Mouse (Mus musculus) testis, adult 2 months (tissue): ENCODE measurements around the gene Pank1. TPM values are rescaled to one million over a fixed set of nuclear protein-coding genes. Genes with fewer than 3 reads are reported as not detected.
A peak's percentile ranks its signal among the peaks of the same experiment; 100 is the strongest.

ENCODE experiments used
- H3K27ac ChIP-seq: fragments of 200-500 bp; 2 replicates; pipeline ENCODE4 v1.5.1; 2012; ENCODE audit warnings: low read depth, low read length; ENCODE audit not compliant: control insufficient read depth, insufficient read depth
- H3K27me3 ChIP-seq: fragments of 200-500 bp; 2 replicates; pipeline ENCODE4 v1.6.1; 2012; ENCODE audit warnings: mild to moderate bottlenecking, low read length, moderate library complexity; ENCODE audit not compliant: control insufficient read depth, insufficient read depth
- H3K36me3 ChIP-seq: fragments of 200-500 bp; 2 replicates; pipeline ENCODE4 v1.6.1; 2012; ENCODE audit warnings: mild to moderate bottlenecking, low read length; ENCODE audit not compliant: control insufficient read depth, insufficient read depth
- H3K4me1 ChIP-seq: fragments of 200-500 bp; 2 replicates; pipeline ENCODE4 v1.6.1; 2012; ENCODE audit warnings: low read length; ENCODE audit not compliant: control insufficient read depth, insufficient read depth
- H3K4me3 ChIP-seq: fragments of 200-500 bp; 2 replicates; pipeline ENCODE4 v1.5.1; 2012; ENCODE audit warnings: low read depth, mild to moderate bottlenecking, low read length, moderate library complexity, mixed read lengths; ENCODE audit not compliant: control insufficient read depth
- CTCF ChIP-seq: fragments of 200-500 bp; IDR thresholded peaks from 2 replicates; pipeline ENCODE4 v1.5.1; 2012; ENCODE audit warnings: low read depth, mild to moderate bottlenecking, inconsistent platforms, low read length, moderate library complexity; ENCODE audit not compliant: control insufficient read depth, insufficient read depth, insufficient replicate concordance
- POLR2A ChIP-seq: fragments of 200-500 bp; IDR thresholded peaks from 2 replicates; pipeline ENCODE4 v1.6.1; 2012; ENCODE audit warnings: low read depth, mild to moderate bottlenecking, inconsistent platforms, low read length, moderate library complexity; ENCODE audit not compliant: control insufficient read depth
- polyA plus RNA-seq: library from polyadenylated mRNA; depleted of rRNA; stranded (reverse); fragments of >200 nt; gene quantifications from 2 replicates; pipeline ENCODE4 v1.2.3, GENCODE M21; 2012

Pank1 gene
- polyA plus RNA-seq, 1 experiment, result 6.4 TPM

DNA sequence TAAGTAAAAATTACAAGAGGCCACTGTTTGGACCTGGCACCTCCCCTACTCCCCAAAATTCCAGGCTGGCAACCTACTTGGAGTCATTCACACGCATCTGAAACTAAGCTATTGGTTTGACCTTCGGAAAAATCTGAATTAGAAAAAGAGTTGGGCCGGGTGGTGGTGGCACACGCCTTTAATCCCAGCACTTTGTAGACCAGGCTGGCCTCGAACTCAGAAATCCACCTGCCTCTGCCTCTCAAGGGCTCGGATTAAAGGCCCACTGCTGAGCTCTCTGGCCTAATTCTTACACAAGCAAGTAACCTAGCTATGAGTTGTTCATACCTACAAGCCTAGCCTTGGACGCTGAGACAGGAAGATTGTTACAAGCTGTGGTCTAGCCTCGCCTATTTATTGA is 33.9 kb downstream of the Pank1 start:
- H3K4me3 ChIP-seq, result no peak overlapping the region
- H3K4me1 ChIP-seq, result peaks cover 5% of the 10 kb centered on the region
- no peaks in the 10 kb centered on the region for H3K36me3 ChIP-seq
- H3K27ac ChIP-seq, result no peak overlapping the region
- TF ChIP-seq POLR2A (no peak), CTCF (no peak)
- H3K27me3 ChIP-seq, result no peaks in the 10 kb centered on the region

DNA sequence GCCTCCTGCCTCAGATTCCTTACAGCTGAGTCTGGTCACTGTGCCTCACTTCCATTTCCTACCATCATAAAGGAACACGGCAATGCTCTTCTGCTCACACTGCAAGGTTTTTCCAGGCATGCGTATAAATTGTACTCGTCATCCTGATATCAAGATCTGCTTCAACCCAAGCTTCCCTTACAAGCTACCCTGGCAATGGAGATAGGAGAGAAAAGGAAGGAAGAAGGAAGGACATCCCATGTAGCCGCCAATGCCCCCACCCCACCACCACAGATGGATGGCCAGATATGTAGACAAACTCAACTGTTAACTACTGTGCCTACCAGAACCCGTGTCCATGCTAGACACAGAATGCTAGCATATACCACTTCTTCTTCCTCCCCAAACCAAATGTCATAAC is 34.5 kb downstream of the Pank1 start:
- no peak overlapping the region for H3K4me3 ChIP-seq
- no peaks in the 10 kb centered on the region for H3K27me3 ChIP-seq
- H3K4me1 ChIP-seq, result peaks cover 5% of the 10 kb centered on the region
- no peaks in the 10 kb centered on the region for H3K36me3 ChIP-seq
- no peak overlapping the region for H3K27ac ChIP-seq
- no peak for TF ChIP-seq POLR2A
- no peak for TF ChIP-seq CTCF

DNA sequence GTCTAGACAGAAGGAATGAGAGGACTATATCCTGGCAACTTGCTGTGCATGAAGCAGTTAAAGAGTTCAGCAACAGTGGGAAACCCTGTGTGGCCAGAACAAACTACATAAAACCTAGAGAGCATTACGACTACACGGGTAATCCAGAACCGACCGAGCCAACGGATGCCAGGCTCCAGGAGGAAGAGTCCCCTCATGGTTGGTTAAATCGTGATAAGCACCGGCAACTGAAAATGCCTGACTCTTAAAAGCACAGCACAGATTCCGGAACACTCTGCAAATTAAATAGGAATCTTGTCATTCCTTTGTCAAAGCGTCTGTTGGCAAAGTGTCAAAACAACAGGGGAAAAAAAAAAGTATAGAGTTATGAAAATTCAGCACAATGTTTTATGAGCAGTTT is 35.2 kb downstream of the Pank1 start:
- Histone ChIP-seq H3K27me3 (no peaks in the 10 kb centered on the region), H3K4me3 (no peak overlapping the region), H3K4me1 (peaks cover 5% of the 10 kb centered on the region), H3K27ac (peak overlapping the region; percentile 5; the same call in 1 of the 2 replicates), H3K36me3 (no peaks in the 10 kb centered on the region)
- TF ChIP-seq POLR2A, result no peak

DNA sequence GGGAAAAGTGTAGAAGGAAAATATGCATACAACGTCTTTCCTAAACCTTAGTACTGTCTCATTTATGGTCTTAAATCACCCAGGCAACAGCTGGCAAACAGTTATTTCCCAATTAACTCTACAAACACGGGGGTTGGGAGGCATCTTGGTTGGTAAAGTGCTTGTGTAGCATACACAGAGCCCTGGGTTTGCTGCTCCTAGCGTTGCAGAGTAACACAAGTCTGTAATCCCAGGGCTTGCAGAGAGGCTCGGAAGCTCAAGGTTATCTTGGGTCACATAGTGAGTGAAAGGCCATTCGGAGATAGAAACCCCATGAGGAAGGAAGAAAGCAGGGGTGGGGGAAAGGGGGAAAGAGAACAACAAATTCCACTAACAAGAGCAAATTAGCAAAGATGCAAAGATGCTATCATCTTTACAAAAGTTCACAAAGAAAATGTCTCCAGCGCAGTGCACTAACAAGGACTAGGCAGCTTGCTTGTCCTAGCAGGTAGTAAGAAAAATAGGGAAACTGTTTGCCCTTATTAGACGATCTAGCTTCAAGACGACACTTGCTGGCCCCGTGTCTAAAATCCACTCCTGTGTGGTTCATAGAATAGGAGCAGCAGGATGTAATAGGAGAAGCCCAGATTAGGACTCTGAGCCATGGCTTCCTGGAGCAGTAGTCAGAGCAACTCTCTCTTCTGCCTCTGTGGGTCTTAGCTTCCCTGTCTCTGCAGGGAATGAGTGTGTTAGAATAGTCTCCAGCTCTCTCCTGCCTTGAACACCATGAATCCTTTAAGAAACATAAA is 37.3 kb downstream of the Pank1 start:
- Histone ChIP-seq H3K36me3 (no peaks in the 10 kb centered on the region), H3K4me1 (peaks cover 3% of the 10 kb centered on the region), H3K4me3 (no peak overlapping the region), H3K27ac (no peak overlapping the region), H3K27me3 (no peaks in the 10 kb centered on the region)
- TF ChIP-seq CTCF (no peak), POLR2A (no peak)

DNA sequence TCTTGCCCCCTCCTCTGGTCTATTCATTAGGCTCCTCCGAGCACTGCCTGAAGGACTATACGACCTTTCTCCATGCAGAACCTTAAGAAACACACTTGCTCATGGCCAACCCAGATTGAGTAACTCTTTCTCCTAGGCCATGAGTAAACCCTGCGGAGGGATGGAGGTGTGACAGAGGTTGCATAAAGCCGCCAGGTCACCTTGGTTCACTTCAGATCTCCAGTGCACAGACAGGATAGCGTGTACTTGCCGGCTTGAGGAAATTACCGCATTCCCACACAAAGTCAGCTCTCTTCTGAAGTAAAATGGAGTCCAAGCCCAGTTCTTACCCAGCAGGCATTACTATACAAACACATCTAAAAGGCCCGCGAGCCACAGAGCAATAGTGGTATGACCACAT is 40.6 kb downstream of the Pank1 start:
- Histone ChIP-seq H3K4me1 (no peaks in the 10 kb centered on the region), H3K27ac (no peak overlapping the region), H3K4me3 (no peak overlapping the region), H3K36me3 (no peaks in the 10 kb centered on the region), H3K27me3 (no peaks in the 10 kb centered on the region)
- TF ChIP-seq CTCF, result no peak
- no peak for TF ChIP-seq POLR2A

DNA sequence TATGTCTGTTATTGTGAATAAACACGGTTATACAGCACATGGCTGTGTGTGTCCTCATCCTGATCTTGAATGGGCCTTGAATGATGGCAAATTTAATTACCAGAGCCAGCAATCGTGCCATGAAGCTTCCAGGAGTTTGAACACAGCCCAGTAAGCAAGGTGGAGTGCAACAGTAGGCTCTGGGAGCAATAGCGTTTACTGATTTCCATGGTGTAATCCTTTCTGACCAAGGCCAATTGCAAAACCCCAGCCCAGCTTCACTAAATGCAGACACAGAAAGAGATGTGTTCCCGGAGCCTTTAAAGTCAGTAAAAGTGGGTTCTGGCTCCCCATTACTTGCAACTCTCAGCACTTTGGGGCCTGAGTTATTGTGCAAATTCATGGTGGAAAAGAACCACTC is 47.6 kb downstream of the Pank1 start:
- H3K27me3 ChIP-seq, result no peaks in the 10 kb centered on the region
- TF ChIP-seq CTCF, result no peak
- no peak for TF ChIP-seq POLR2A
- H3K36me3 ChIP-seq, result no peaks in the 10 kb centered on the region
- no peaks in the 10 kb centered on the region for H3K4me1 ChIP-seq
- H3K27ac ChIP-seq, result no peak overlapping the region
- no peak overlapping the region for H3K4me3 ChIP-seq

DNA sequence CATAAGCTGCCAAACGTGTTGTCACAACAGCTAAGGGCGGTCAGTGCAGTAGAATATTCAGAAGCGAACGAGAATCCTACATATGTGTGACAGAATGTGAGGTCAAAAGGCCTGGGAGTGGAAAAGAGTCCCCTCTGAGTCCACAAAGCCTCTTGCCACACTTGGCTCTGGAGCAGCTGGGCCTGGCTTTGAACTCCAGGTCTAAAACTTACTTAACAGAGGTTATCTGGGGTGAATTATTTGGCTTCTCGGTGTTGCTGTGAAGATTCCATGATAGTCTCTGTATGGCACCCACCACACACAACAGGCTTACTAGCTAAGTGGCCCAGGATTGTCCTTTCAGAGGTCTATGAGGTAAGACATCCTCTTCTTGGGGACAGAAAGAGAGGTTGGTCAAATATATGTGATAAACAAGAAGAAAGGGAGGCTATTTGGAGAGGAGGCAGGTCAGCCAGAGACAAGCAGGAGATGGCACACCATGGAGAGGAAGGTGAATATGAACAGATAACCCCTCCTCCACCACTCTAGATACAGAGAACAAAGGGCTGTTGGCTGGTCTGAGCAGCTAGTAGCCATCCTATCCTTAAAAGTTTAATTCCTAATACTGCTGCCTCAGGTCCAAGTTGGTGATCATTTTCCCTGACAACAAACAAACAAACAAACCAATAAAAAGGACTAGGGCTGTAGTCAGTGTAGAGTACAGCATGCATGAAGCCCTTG is 51.2 kb downstream of the Pank1 start:
- TF ChIP-seq CTCF (no peak), POLR2A (no peak)
- Histone ChIP-seq H3K27me3 (no peaks in the 10 kb centered on the region), H3K36me3 (no peaks in the 10 kb centered on the region; the same call in 1 of the 2 replicates), H3K4me3 (no peak overlapping the region), H3K27ac (no peak overlapping the region), H3K4me1 (no peaks in the 10 kb centered on the region)
